Mouse (Mus musculus) lung, embryonic 15.5 days (tissue): Measurements from ENCODE around the gene Mfsd12. TPM values are rescaled to one million over a fixed set of nuclear protein-coding genes. Genes with fewer than 3 reads are reported as not detected.

ENCODE experiments used
- ATAC-seq: fragments of 200-750 bp; cut with Nextera tagmentation; 2 replicates; pipeline ENCODE4 v1.8.0; 2017; ENCODE audit warnings: moderate number of reproducible peaks, borderline replicate concordance; ENCODE audit not compliant: low FRiP score, low TSS enrichment; ENCODE audit errors: extremely low read depth
- H3K27ac ChIP-seq: fragments of 300-500 bp; sonication (generic); 2 replicates; pipeline ENCODE4 v1.5.1; 2015; ENCODE audit warnings: moderate library complexity, mild to moderate bottlenecking, inconsistent platforms
- H3K27me3 ChIP-seq: fragments of 300-500 bp; sonication (generic); 2 replicates; pipeline ENCODE4 v1.6.1; 2015; ENCODE audit warnings: inconsistent platforms
- H3K36me3 ChIP-seq: fragments of 300-500 bp; sonication (generic); 2 replicates; pipeline ENCODE4 v1.6.1; 2015; ENCODE audit warnings: inconsistent platforms
- H3K4me1 ChIP-seq: fragments of 300-500 bp; sonication (generic); 2 replicates; pipeline ENCODE4 v1.6.1; 2015; ENCODE audit warnings: inconsistent platforms
- H3K4me2 ChIP-seq: fragments of 300-500 bp; sonication (generic); 2 replicates; pipeline ENCODE4 v1.6.1; 2015; ENCODE audit warnings: inconsistent platforms, mild to moderate bottlenecking, moderate library complexity
- H3K4me3 ChIP-seq: fragments of 300-500 bp; sonication (generic); 2 replicates; pipeline ENCODE4 v1.5.1; 2015; ENCODE audit warnings: mild to moderate bottlenecking, inconsistent platforms
- H3K9ac ChIP-seq: fragments of 300-500 bp; sonication (generic); 2 replicates; pipeline ENCODE4 v1.6.1; 2015; ENCODE audit warnings: inconsistent platforms
- H3K9me3 ChIP-seq: fragments of 300-500 bp; sonication (generic); 2 replicates; pipeline ENCODE4 v1.6.1; 2016; ENCODE audit warnings: inconsistent platforms
- WGBS: fragments of 180-500 bp; shearing (Covaris S2); methylation state at CpG from one replicate; pipeline ENCODE4 v1.1.7; 2015; 5-methylcytosine and 5-hydroxymethylcytosine counted together
- polyA plus RNA-seq: library from polyadenylated mRNA; unstranded; fragments of >200 nt; fragmentation: Nextera tagmentation; extraction: Ambion mirVana; gene quantifications from 2 replicates; pipeline ENCODE4 v1.2.1, GENCODE M21; 2015

The Mfsd12 gene
- polyA plus RNA-seq, 1 experiment from 2014 or later, result 20.4 TPM

- no peak overlapping the region for H3K27ac ChIP-seq
- WGBS, result 57% methylated on average over 22 of the region's 22 CpGs
Observed at GRCm38 (mm10) chr10:81400371-81401204, 43.3 kb downstream of the Mfsd12 start.

GRCm38 (mm10) chr10:81401205-81401520 is 43.9 kb downstream of the Mfsd12 start:
- no peak overlapping the region for H3K9ac ChIP-seq
- H3K36me3 ChIP-seq, result peaks cover 39% of the 10 kb centered on the region
- H3K4me2 ChIP-seq, result no peak overlapping the region; the same call in 1 of the 2 replicates
- peak overlapping the region; percentile 87 for H3K27ac ChIP-seq
- ATAC-seq, result no peak
- no peak overlapping the region for H3K4me3 ChIP-seq
- WGBS, result 33% methylated on average over 10 of the region's 10 CpGs
- H3K9me3 ChIP-seq, result no peaks in the 10 kb centered on the region
- H3K27me3 ChIP-seq, result no peaks in the 10 kb centered on the region
- peaks cover 35% of the 10 kb centered on the region for H3K4me1 ChIP-seq

More at GRCm38 (mm10) chr10:81400371-81401204, 43.3 kb downstream of the Mfsd12 start:
- H3K4me2 ChIP-seq, result no peak overlapping the region
- no peak overlapping the region for H3K9ac ChIP-seq
- H3K27me3 ChIP-seq, result no peaks in the 10 kb centered on the region
- peaks cover 34% of the 10 kb centered on the region for H3K36me3 ChIP-seq
- no peak for ATAC-seq
- no peaks in the 10 kb centered on the region for H3K9me3 ChIP-seq
- H3K4me3 ChIP-seq, result no peak overlapping the region
- H3K4me1 ChIP-seq, result peaks cover 35% of the 10 kb centered on the region

- Histone ChIP-seq H3K36me3 (peaks cover 43% of the 10 kb centered on the region), H3K27ac (peak overlapping the region; percentile 87), H3K9me3 (no peaks in the 10 kb centered on the region), H3K4me2 (peak overlapping the region; percentile 44), H3K4me1 (peaks cover 35% of the 10 kb centered on the region), H3K27me3 (no peaks in the 10 kb centered on the region), H3K9ac (no peak overlapping the region), H3K4me3 (peak overlapping the region; percentile 22)
- WGBS, result 5% methylated on average over 18 of the region's 18 CpGs
- ATAC-seq, result peak; percentile 80
Observed at GRCm38 (mm10) chr10:81401521-81402226, 44.4 kb downstream of the Mfsd12 start.

GRCm38 (mm10) chr10:81402227-81402765 is 45.0 kb downstream of the Mfsd12 start:
- Histone ChIP-seq H3K4me2 (peak overlapping the region; percentile 44), H3K9ac (no peak overlapping the region), H3K4me1 (peaks cover 41% of the 10 kb centered on the region), H3K27me3 (no peaks in the 10 kb centered on the region), H3K27ac (peak overlapping the region; percentile 87), H3K4me3 (no peak overlapping the region), H3K9me3 (no peaks in the 10 kb centered on the region), H3K36me3 (peaks cover 50% of the 10 kb centered on the region)
- 22% methylated on average over 7 of the region's 7 CpGs for WGBS
- ATAC-seq, result no peak

- WGBS, result 69% methylated on average over 10 of the region's 10 CpGs
Observed at GRCm38 (mm10) chr10:81403511-81403910, 46.2 kb downstream of the Mfsd12 start.

GRCm38 (mm10) chr10:81404082-81404481 is 46.8 kb downstream of the Mfsd12 start:
- no peak for ATAC-seq
- no peaks in the 10 kb centered on the region for H3K9me3 ChIP-seq

More at GRCm38 (mm10) chr10:81403511-81403910, 46.2 kb downstream of the Mfsd12 start:
- no peaks in the 10 kb centered on the region for H3K9me3 ChIP-seq
- H3K4me2 ChIP-seq, result no peak overlapping the region
- H3K36me3 ChIP-seq, result peaks cover 53% of the 10 kb centered on the region
- H3K4me1 ChIP-seq, result peaks cover 54% of the 10 kb centered on the region
- H3K27me3 ChIP-seq, result no peaks in the 10 kb centered on the region
- H3K27ac ChIP-seq, result peak overlapping the region; percentile 87
- H3K4me3 ChIP-seq, result no peak overlapping the region
- no peak for ATAC-seq
- no peak overlapping the region for H3K9ac ChIP-seq

GRCm38 (mm10) chr10:81404720-81405119 is 47.4 kb downstream of the Mfsd12 start:
- Histone ChIP-seq H3K27me3 (no peaks in the 10 kb centered on the region), H3K4me1 (peaks cover 65% of the 10 kb centered on the region), H3K9ac (no peak overlapping the region), H3K4me2 (no peak overlapping the region), H3K27ac (peak overlapping the region; percentile 20; the same call in 1 of the 2 replicates), H3K9me3 (no peaks in the 10 kb centered on the region), H3K36me3 (peaks cover 46% of the 10 kb centered on the region), H3K4me3 (no peak overlapping the region)
- WGBS, result 61% methylated on average over 18 of the region's 18 CpGs
- ATAC-seq, result no peak

More at GRCm38 (mm10) chr10:81404082-81404481, 46.8 kb downstream of the Mfsd12 start:
- Histone ChIP-seq H3K4me1 (peaks cover 59% of the 10 kb centered on the region), H3K9ac (no peak overlapping the region), H3K27ac (no peak overlapping the region), H3K4me2 (no peak overlapping the region), H3K4me3 (no peak overlapping the region), H3K36me3 (peaks cover 53% of the 10 kb centered on the region), H3K27me3 (no peaks in the 10 kb centered on the region)
- 41% methylated on average over 9 of the region's 9 CpGs for WGBS

- Histone ChIP-seq H3K9me3 (no peaks in the 10 kb centered on the region), H3K27me3 (no peaks in the 10 kb centered on the region), H3K9ac (no peak overlapping the region), H3K4me2 (no peak overlapping the region), H3K4me3 (no peak overlapping the region), H3K36me3 (peaks cover 37% of the 10 kb centered on the region), H3K27ac (0 out of 2 replicates have a peak overlapping the region, but pooled peaks have one; percentile 25), H3K4me1 (peaks cover 75% of the 10 kb centered on the region)
- WGBS, result 50% methylated on average over 13 of the region's 13 CpGs
- no peak for ATAC-seq
Observed at GRCm38 (mm10) chr10:81405588-81406201, 48.4 kb downstream of the Mfsd12 start.

GRCm38 (mm10) chr10:81406504-81407440 is 49.5 kb downstream of the Mfsd12 start:
- Histone ChIP-seq H3K9me3 (no peaks in the 10 kb centered on the region), H3K4me1 (peaks cover 76% of the 10 kb centered on the region), H3K36me3 (peaks cover 36% of the 10 kb centered on the region), H3K4me2 (peak overlapping the region; percentile 43), H3K4me3 (peak overlapping the region; percentile 31), H3K27me3 (no peaks in the 10 kb centered on the region), H3K9ac (peak overlapping the region; percentile 25; the same call in 1 of the 2 replicates), H3K27ac (peak overlapping the region; percentile 37; the same call in 1 of the 2 replicates)
- ATAC-seq, result no peak
- 44% methylated on average over 24 of the region's 24 CpGs for WGBS

GRCm38 (mm10) chr10:81407539-81408423 is 50.5 kb downstream of the Mfsd12 start:
- H3K9me3 ChIP-seq, result no peaks in the 10 kb centered on the region
- H3K36me3 ChIP-seq, result peaks cover 36% of the 10 kb centered on the region
- WGBS, result 26% methylated on average over 31 of the region's 31 CpGs
- H3K27ac ChIP-seq, result peak overlapping the region; percentile 98
- H3K27me3 ChIP-seq, result no peaks in the 10 kb centered on the region
- H3K4me3 ChIP-seq, result peak overlapping the region; percentile 31
- H3K4me2 ChIP-seq, result peak overlapping the region; percentile 43
- ATAC-seq, result no peak
- no peak overlapping the region; the same call in 1 of the 2 replicates for H3K9ac ChIP-seq
- peaks cover 76% of the 10 kb centered on the region for H3K4me1 ChIP-seq
